Mouse (Mus musculus): ENCODE measurements around the gene Ripk1. TPM values are rescaled to one million over a fixed set of nuclear protein-coding genes. Genes with fewer than 3 reads are reported as not detected.

The Ripk1 gene
- 4.6 and 16.3 TPM in 2 replicates for polyA plus RNA-seq (2012; rRNA removed; ENCODE audit: low replicate concordance)

GRCm38 (mm10) chr13:34002058-34003006, at the start of gene Ripk1, which contains the start of gene Serpinb6a:
Gene Ripk1, plus strand, starts transcription at chr13:34002363.
Gene Serpinb6a, minus strand, starts transcription at chr13:34002794.

DNA sequence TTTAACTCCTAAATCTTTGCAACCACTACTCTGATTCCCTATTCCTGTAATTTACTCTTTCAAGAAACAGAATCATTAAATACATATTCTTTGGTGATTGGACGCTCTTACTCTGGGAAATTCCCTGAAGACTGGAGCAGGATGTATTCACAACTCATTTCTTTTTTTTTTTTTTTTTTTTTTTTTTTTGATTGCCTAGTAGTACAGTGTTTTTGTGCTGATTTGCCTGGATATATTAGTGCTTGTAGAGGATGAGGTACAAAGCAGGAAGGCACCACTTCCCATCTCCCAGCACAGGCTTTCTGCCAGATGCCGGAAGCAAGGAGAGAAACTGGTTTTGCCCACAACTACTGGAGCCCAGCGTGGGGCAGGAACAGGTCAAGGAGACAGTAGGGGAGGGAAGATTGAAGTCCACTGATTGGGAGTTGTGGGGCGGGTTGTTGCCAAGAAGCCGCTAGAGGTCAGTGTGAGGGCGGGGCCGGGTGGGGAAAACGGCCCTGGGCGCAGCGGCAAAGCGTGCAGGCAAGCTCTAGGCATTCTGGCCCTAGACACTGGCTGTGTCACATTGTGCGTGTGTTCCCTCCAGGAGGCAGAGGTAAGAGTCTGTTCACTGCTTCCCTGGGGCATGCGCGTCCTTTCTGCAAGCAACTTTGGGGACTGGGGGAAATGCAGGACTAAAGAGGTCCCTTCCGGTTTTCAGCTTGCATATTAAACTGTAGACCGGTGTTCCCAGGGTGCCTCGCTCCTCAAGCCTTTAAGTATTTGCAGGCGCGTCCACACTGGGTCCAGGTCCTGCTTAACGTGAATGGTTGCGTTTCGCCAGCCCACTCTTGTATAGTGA, 37.7 kb upstream of the Ripk1 start, which contains the start of gene Nqo2:
Gene Nqo2 (plus strand): TSS at position 482 of the 841 bp plus-strand sequence.

GRCm38 (mm10) chr13:34037172-34038055, 35.3 kb downstream of the Ripk1 start, which contains the start of gene Bphl:
Gene Bphl, plus strand, starts transcription at chr13:34037597.

DNA sequence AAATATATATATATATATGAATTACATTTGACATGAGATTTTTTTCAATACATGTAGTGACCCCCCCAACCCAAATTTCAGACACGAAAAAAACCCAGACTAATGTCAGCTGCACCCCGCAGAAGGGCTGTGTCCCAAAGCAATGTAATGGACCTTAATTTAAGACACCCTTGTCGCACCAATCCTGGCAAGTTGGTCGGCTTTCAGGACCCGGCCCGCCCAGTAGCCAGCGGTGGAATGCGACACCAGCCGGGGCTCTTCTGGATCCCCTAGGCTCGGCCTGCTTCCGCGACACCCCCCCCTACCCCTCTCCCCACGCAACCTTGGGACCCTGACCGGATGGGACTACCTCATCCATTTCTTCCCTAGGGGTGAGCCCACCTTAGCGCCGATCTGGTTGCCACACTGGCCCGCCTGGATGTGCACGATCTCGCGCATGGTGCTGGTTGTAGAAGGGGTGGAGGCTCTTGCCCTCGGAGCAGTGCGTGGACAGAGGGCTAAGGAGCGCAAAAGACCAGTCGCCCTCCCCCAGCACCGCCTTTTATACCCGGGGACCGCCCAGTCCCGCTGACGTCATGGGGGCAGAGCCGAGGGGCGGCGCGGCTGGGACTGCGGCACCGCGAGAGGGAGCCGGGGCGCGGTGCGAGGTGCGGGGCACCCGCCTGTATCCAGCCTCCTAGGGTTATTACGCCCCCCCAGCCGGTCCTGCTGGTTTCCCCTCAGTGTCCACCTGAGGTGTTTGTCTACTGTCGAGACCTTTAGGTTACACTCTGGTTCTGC, 75.5 kb downstream of the Ripk1 start, which contains the start of gene Tubb2a:
Gene Tubb2a (minus strand): TSS at position 516 of the 780 bp plus-strand sequence.

Other genes with a start within 250 kb of the Ripk1 start
- not detected in 2 replicates for gene Serpinb6e, start 159.0 kb upstream of the Ripk1 start, polyA plus RNA-seq (2012; rRNA removed; ENCODE audit: low replicate concordance)
- not detected in 2 replicates for gene Serpinb6c, start 96.7 kb upstream of the Ripk1 start, polyA plus RNA-seq (2012; rRNA removed; ENCODE audit: low replicate concordance)
- gene Nqo2, start 37.7 kb upstream of the Ripk1 start, polyA plus RNA-seq (2012; rRNA removed; ENCODE audit: low replicate concordance), result 1.6 and 2.3 TPM in 2 replicates
- 40.0 and 143 TPM in 2 replicates for gene Serpinb6a, start 431 bp downstream of the Ripk1 start, polyA plus RNA-seq (2012; rRNA removed; ENCODE audit: low replicate concordance)
- gene Bphl, start 35.2 kb downstream of the Ripk1 start, polyA plus RNA-seq (2012; rRNA removed; ENCODE audit: low replicate concordance), result 8.8 and 14.4 TPM in 2 replicates
- 118 and 147 TPM in 2 replicates for gene Tubb2a, start 75.6 kb downstream of the Ripk1 start, polyA plus RNA-seq (2012; rRNA removed; ENCODE audit: low replicate concordance)
- 16.0 and 20.0 TPM in 2 replicates for gene Tubb2b, start 128.1 kb downstream of the Ripk1 start, polyA plus RNA-seq (2012; rRNA removed; ENCODE audit: low replicate concordance)
- gene Psmg4, start 160.6 kb downstream of the Ripk1 start, polyA plus RNA-seq (2012; rRNA removed; ENCODE audit: low replicate concordance), result 71.7 and 123 TPM in 2 replicates